Mouse (Mus musculus) hindbrain, embryonic 11.5 days (tissue): Measurements from ENCODE around the gene Ryr3. TPM values are rescaled to one million over a fixed set of nuclear protein-coding genes. Genes with fewer than 3 reads are reported as not detected.

Source experiments
- ATAC-seq: fragments of 200-750 bp; cut with Nextera tagmentation; 2 replicates; pipeline ENCODE4 v1.8.0; 2017; ENCODE audit warnings: mild to moderate bottlenecking, moderate TSS enrichment, moderate library complexity; ENCODE audit not compliant: low FRiP score
- DNase-seq: peaks from one replicate; pipeline ENCODE4 v3.0.0-alpha.2; 2015; ENCODE audit warnings: low spot score
- H3K27ac ChIP-seq: fragments of 300-500 bp; sonication (generic); 2 replicates; pipeline ENCODE4 v1.5.1; 2014; ENCODE audit warnings: mild to moderate bottlenecking, low read depth, low read length
- H3K27me3 ChIP-seq: fragments of 300-500 bp; sonication (generic); 2 replicates; pipeline ENCODE4 v1.6.1; 2014; ENCODE audit warnings: mild to moderate bottlenecking, low read length, moderate library complexity, mixed read lengths; ENCODE audit not compliant: control insufficient read depth, insufficient read depth
- H3K36me3 ChIP-seq: fragments of 300-500 bp; sonication (generic); 2 replicates; pipeline ENCODE4 v1.6.1; 2014; ENCODE audit warnings: mild to moderate bottlenecking, low read length, moderate library complexity, mixed read lengths; ENCODE audit not compliant: control insufficient read depth, insufficient read depth
- H3K4me1 ChIP-seq: fragments of 300-500 bp; sonication (generic); replicated peaks from 2 replicates; pipeline ENCODE4 v1.6.1; 2014; ENCODE audit warnings: low read length, mixed read lengths; ENCODE audit not compliant: control insufficient read depth, insufficient read depth
- H3K4me2 ChIP-seq: fragments of 300-500 bp; sonication (generic); replicated peaks from 2 replicates; pipeline ENCODE4 v1.6.1; 2014; ENCODE audit warnings: mild to moderate bottlenecking, low read depth, low read length
- H3K4me3 ChIP-seq: fragments of 300-500 bp; sonication (generic); 2 replicates; pipeline ENCODE4 v1.5.1; 2014; ENCODE audit warnings: low read depth, low read length
- H3K9ac ChIP-seq: fragments of 300-500 bp; sonication (generic); 2 replicates; pipeline ENCODE4 v1.6.1; 2014; ENCODE audit warnings: low read depth, low read length
- H3K9me3 ChIP-seq: fragments of 300-500 bp; sonication (generic); 2 replicates; pipeline ENCODE4 v1.6.1; 2016; ENCODE audit warnings: low read length; ENCODE audit not compliant: control insufficient read depth
- WGBS: fragments of 180-500 bp; shearing (Covaris S2); extraction: QIAGEN DNeasy Blood & Tissue Kit; methylation state at CpG from one replicate; pipeline ENCODE4 v1.1.7; 2014; 5-methylcytosine and 5-hydroxymethylcytosine counted together
- polyA plus RNA-seq: library from polyadenylated mRNA; unstranded; fragments of >200 nt; fragmentation: Nextera tagmentation; extraction: Ambion mirVana; gene quantifications from 2 replicates; pipeline ENCODE4 v1.2.1, GENCODE M21; 2014

Gene Ryr3
- polyA plus RNA-seq, 1 experiment from 2014 or later, result 1.9 TPM

DNA sequence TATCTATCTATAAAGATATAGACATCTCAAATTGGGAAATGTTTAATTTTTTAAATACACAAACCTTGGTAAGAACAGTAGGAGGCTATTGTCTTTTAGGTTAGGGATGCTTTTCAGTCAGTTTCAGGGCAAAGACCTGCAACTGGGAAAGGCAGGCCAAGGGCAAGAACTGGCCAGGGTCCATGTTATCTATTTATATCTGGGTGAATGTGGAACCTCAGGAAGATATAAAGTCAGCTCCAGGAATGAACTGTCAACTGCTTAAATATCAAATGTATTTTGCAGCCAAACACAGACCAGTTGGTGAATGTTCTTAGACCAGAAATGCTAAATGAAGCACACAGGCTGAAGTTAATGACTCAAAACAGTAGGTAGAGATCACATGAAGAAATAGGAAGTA is 303.1 kb downstream of the Ryr3 start:
- ATAC-seq (no peak), DNase-seq (no peak)
- no peak overlapping the region for H3K4me3 ChIP-seq

DNA sequence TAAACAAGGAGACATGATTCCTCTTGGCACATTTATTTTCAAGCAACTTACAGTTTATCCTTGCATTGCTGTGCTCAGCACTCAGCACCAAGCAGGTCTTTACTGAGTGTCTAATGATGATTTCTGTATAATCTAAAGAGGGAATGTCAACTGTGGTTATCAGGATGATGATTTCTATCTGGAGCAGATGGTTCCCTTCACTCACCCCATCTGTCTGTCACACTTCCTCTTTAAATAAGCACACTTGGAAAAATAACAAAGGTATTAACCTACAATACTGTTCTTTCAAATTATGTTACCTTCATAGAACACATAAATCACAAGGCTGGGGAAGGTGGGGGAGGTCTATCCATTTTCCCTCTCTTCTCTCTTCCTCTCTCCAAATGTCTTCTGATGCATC is 304.3 kb downstream of the Ryr3 start:
- no peak overlapping the region for H3K9ac ChIP-seq
- no peaks in the 10 kb centered on the region for H3K27me3 ChIP-seq
- H3K4me1 ChIP-seq, result no peaks in the 10 kb centered on the region
- no peaks in the 10 kb centered on the region for H3K9me3 ChIP-seq
- no peaks in the 10 kb centered on the region for H3K36me3 ChIP-seq
- H3K27ac ChIP-seq, result no peak overlapping the region
- no peak overlapping the region for H3K4me2 ChIP-seq
- ATAC-seq (no peak), DNase-seq (no peak)
- no peak overlapping the region for H3K4me3 ChIP-seq

More for the DNA sequence above, 303.1 kb downstream of the Ryr3 start:
- Histone ChIP-seq H3K27me3 (no peaks in the 10 kb centered on the region), H3K4me2 (no peak overlapping the region), H3K9me3 (no peaks in the 10 kb centered on the region), H3K27ac (no peak overlapping the region), H3K36me3 (no peaks in the 10 kb centered on the region), H3K4me1 (no peaks in the 10 kb centered on the region), H3K9ac (no peak overlapping the region)

GRCm38 (mm10) chr2:112910579-112910978 is 306.3 kb downstream of the Ryr3 start:
- no peak overlapping the region for H3K27ac ChIP-seq
- H3K27me3 ChIP-seq, result no peaks in the 10 kb centered on the region
- H3K36me3 ChIP-seq, result no peaks in the 10 kb centered on the region
- H3K4me2 ChIP-seq, result no peak overlapping the region
- no peaks in the 10 kb centered on the region for H3K4me1 ChIP-seq
- H3K9me3 ChIP-seq, result no peaks in the 10 kb centered on the region
- DNase-seq (no peak), ATAC-seq (no peak)
- no peak overlapping the region for H3K9ac ChIP-seq
- H3K4me3 ChIP-seq, result no peak overlapping the region
- 89% methylated on average over 4 of the region's 4 CpGs for WGBS

GRCm38 (mm10) chr2:112909142-112909541 is 307.8 kb downstream of the Ryr3 start:
- Histone ChIP-seq H3K4me2 (no peak overlapping the region), H3K4me1 (no peaks in the 10 kb centered on the region), H3K36me3 (no peaks in the 10 kb centered on the region), H3K9ac (no peak overlapping the region), H3K9me3 (no peaks in the 10 kb centered on the region), H3K27me3 (no peaks in the 10 kb centered on the region), H3K27ac (no peak overlapping the region), H3K4me3 (no peak overlapping the region)
- WGBS, result 84% methylated on average over 4 of the region's 4 CpGs
- ATAC-seq, result no peak
- no peak for DNase-seq

- 73% methylated on average over 5 of the region's 5 CpGs for WGBS
- Histone ChIP-seq H3K4me1 (no peaks in the 10 kb centered on the region), H3K27me3 (no peaks in the 10 kb centered on the region), H3K9me3 (no peaks in the 10 kb centered on the region), H3K27ac (no peak overlapping the region), H3K9ac (no peak overlapping the region), H3K4me2 (no peak overlapping the region), H3K36me3 (no peaks in the 10 kb centered on the region), H3K4me3 (no peak overlapping the region)
- ATAC-seq, result no peak
- no peak for DNase-seq
These were observed 316.1 kb downstream of the Ryr3 start for GRCm38 (mm10) chr2:112900747-112901146.

DNA sequence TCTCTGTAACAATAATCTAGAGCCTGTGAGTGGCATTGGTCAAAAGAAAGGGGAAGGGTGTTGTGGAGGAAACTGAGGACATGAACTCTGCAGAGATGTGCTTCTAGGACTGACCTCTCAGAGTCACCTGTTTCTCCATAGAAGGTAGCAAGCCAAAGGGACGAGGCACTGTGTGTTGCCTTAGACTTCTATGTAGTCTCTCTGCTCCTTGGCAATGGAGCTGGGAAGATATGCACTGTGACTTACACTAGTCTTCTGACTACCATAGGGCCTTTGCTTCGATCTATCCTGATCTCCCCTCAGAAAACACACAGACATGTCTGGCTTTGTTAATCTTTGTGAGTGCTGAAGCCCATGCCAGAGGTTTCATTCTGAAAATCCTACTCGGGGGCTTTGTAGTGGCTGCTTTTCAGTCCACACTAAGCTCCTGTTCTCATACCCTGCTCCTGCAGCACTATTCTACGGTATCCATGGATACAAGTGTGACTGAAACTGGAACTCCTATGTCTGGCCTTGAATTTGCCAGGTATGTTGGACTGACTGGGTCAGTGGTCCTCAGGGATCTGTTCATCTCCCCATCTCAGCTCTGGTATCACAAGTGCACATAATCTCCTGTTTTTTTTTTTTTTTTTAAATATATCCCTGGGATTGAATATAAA is 332.3 kb downstream of the Ryr3 start:
- DNase-seq, result no peak
- no peak overlapping the region for H3K4me2 ChIP-seq
- 79% methylated on average over 4 of the region's 4 CpGs for WGBS
- no peaks in the 10 kb centered on the region for H3K9me3 ChIP-seq
- no peak overlapping the region for H3K27ac ChIP-seq
- H3K9ac ChIP-seq, result no peak overlapping the region
- no peak overlapping the region for H3K4me3 ChIP-seq
- ATAC-seq, result no peak
- no peaks in the 10 kb centered on the region for H3K4me1 ChIP-seq
- H3K27me3 ChIP-seq, result no peaks in the 10 kb centered on the region
- no peaks in the 10 kb centered on the region for H3K36me3 ChIP-seq

DNA sequence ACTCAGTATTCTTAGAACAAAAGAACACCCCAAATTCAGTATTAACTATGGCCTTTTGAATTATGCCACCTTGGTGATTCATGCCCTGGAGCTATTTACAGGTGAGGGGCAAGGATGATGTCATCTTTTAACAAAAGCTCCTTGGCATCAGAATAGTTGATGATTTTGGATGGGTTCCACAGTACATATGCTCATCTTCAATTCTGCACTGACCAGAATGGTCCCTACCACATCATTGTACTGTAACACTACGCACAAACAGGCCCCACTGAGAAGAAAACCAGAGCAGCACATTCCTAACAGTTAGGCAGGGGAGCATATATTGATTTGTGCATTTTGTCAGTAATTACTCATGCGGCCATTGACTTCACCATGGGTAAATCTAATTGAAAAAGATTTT is 335.1 kb downstream of the Ryr3 start:
- H3K9ac ChIP-seq, result no peak overlapping the region
- H3K9me3 ChIP-seq, result no peaks in the 10 kb centered on the region
- H3K27me3 ChIP-seq, result no peaks in the 10 kb centered on the region
- no peak overlapping the region for H3K27ac ChIP-seq
- H3K4me3 ChIP-seq, result no peak overlapping the region
- no peak overlapping the region for H3K4me2 ChIP-seq
- H3K36me3 ChIP-seq, result no peaks in the 10 kb centered on the region
- 89% methylated on average over 2 of the region's 2 CpGs for WGBS
- ATAC-seq (no peak), DNase-seq (no peak)
- no peaks in the 10 kb centered on the region for H3K4me1 ChIP-seq

- H3K9ac ChIP-seq, result no peak overlapping the region
- no peak overlapping the region for H3K4me3 ChIP-seq
- no peaks in the 10 kb centered on the region for H3K36me3 ChIP-seq
- DNase-seq (no peak), ATAC-seq (no peak)
- H3K4me1 ChIP-seq, result no peaks in the 10 kb centered on the region
- no peak overlapping the region for H3K27ac ChIP-seq
- no peaks in the 10 kb centered on the region for H3K9me3 ChIP-seq
- H3K4me2 ChIP-seq, result no peak overlapping the region
- H3K27me3 ChIP-seq, result no peaks in the 10 kb centered on the region
- WGBS, result 94% methylated on average over 1 of the region's 1 CpGs
These were observed 335.5 kb downstream of the Ryr3 start for GRCm38 (mm10) chr2:112881376-112881775.

- Histone ChIP-seq H3K4me3 (no peak overlapping the region), H3K27me3 (no peaks in the 10 kb centered on the region), H3K27ac (no peak overlapping the region), H3K4me2 (no peak overlapping the region), H3K9ac (no peak overlapping the region), H3K9me3 (no peaks in the 10 kb centered on the region), H3K4me1 (no peaks in the 10 kb centered on the region), H3K36me3 (no peaks in the 10 kb centered on the region)
- ATAC-seq, result no peak
- WGBS, result 83% methylated on average over 3 of the region's 3 CpGs
- DNase-seq, result no peak
These were observed 339.5 kb downstream of the Ryr3 start for GRCm38 (mm10) chr2:112877404-112877803.
